Mouse (Mus musculus) C2C12 (cell line): Measurements from ENCODE around the gene Arhgap31.

Experiments used
- CEBPB ChIP-seq: IDR thresholded peaks from one replicate; pipeline ENCODE4 v1.6.1; 2011; ENCODE audit warnings: low read depth, mild to moderate bottlenecking, control low read depth, moderate library complexity
- CTCF ChIP-seq: IDR thresholded peaks from one replicate; pipeline ENCODE4 v1.5.1; 2011; ENCODE audit not compliant: control insufficient read depth, insufficient read depth, insufficient read length
- FOSL1 ChIP-seq: IDR thresholded peaks from one replicate; pipeline ENCODE4 v1.8.0; 2011; ENCODE audit warnings: mild to moderate bottlenecking, low read length; ENCODE audit not compliant: poor library complexity, insufficient read depth, severe bottlenecking
- MAX ChIP-seq: IDR thresholded peaks from one replicate; pipeline ENCODE4 v1.6.1; 2011; ENCODE audit warnings: mild to moderate bottlenecking, control low read depth
- MYOD1 ChIP-seq: IDR thresholded peaks from one replicate; pipeline ENCODE4 v1.6.1; 2011; ENCODE audit warnings: low read depth; ENCODE audit not compliant: control insufficient read depth, insufficient read length
- MYOG ChIP-seq: IDR thresholded peaks from one replicate; pipeline ENCODE4 v1.6.1; 2011; ENCODE audit not compliant: control insufficient read depth, insufficient read length; ENCODE audit errors: extremely low read depth
- USF1 ChIP-seq: IDR thresholded peaks from one replicate; pipeline ENCODE4 v1.6.1; 2011; ENCODE audit warnings: low read depth, mild to moderate bottlenecking, control low read depth, moderate library complexity

DNA sequence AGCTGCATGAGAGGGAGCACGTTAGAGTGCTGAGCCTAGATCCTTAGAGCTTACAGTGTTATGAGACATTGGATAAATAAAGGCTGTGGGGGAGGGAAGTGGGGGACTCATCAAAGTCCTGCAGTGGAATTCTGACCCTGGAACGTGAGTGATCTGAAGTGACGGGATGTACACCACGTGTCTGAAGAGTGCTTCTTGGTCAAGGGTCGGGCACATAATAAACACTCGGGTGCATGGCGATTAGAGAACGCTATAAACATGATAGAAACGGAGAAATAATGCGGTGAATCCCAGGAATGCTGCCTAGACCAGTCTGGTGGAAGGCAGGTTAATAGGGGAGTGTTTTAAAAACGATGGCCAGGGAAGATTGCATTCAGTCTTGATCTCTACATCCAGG lies 63.6 kb downstream of the Arhgap31 start:
- TF ChIP-seq CTCF (no peak), FOSL1 (no peak), USF1 (no peak), MAX (no peak), MYOG (no peak), MYOD1 (no peak), CEBPB (no peak)
